Mouse (Mus musculus): ENCODE measurements around the gene Ttbk2. TPM values are rescaled to one million over a fixed set of nuclear protein-coding genes. Genes with fewer than 3 reads are reported as not detected.

The Ttbk2 gene
- total RNA-seq, 4 experiments from 2014 or later: 8.8 to 13.1 (median 11.4) TPM

Other genes starting within 250 kb of the Ttbk2 start
- gene Haus2, start 241.2 kb downstream of the Ttbk2 start, total RNA-seq (2022): 10 to 100 TPM in 3 of 4 experiments, 1 to 10 TPM in 1; 10.0 to 12.1 (median 11.4) TPM
- 10 to 100 TPM; 14.3 to 21.5 (median 17.8) TPM for gene Lrrc57, start 241.1 kb downstream of the Ttbk2 start, total RNA-seq (2022)
- gene Stard9, start 221.5 kb downstream of the Ttbk2 start, total RNA-seq (2022): 1 to 10 TPM; 6.1 to 8.5 (median 6.5) TPM
- gene Cdan1, start 476 bp downstream of the Ttbk2 start, total RNA-seq (2022): 10 to 100 TPM; 11.3 to 14.5 (median 11.8) TPM
- 10 to 100 TPM; 21.2 to 25.4 (median 24.0) TPM for gene Ubr1, start 120.1 kb upstream of the Ttbk2 start, total RNA-seq (2022)
- gene Tmem62, start 126.4 kb upstream of the Ttbk2 start, total RNA-seq (2022): 1 to 10 TPM; 3.7 to 4.7 (median 4.0) TPM
- gene Ccndbp1, start 157.8 kb upstream of the Ttbk2 start, total RNA-seq (2022): 10 to 100 TPM; 27.6 to 30.7 (median 29.5) TPM
- gene Epb42, start 186.5 kb upstream of the Ttbk2 start, total RNA-seq (2022): under 1 TPM in 1 of 4 experiments, not detected in 3; 0.63 TPM
- gene Tgm5, start 235.2 kb upstream of the Ttbk2 start, total RNA-seq (2022): not detected

Data from heart, adult 8-10 months (tissue).